Mouse (Mus musculus) limb, embryonic 12.5 days (tissue): ENCODE results near the gene Gm13283. TPM values are rescaled to one million over a fixed set of nuclear protein-coding genes. Genes with fewer than 3 reads are reported as not detected.
"Not testable (repeated sequence)": the region's sequence is repeated elsewhere in the genome, so short reads cannot be mapped to it uniquely, and the experiment has no call there.

ENCODE experiments used
- ATAC-seq: fragments of 200-750 bp; cut with Nextera tagmentation; 2 replicates; pipeline ENCODE4 v1.8.0; 2017; ENCODE audit warnings: low read depth, moderate TSS enrichment; ENCODE audit not compliant: insufficient number of reproducible peaks, insufficient read depth, low FRiP score, low TSS enrichment
- H3K27ac ChIP-seq: fragments of 300-500 bp; sonication (generic); 2 replicates; pipeline ENCODE4 v1.5.1; 2016; ENCODE audit warnings: mild to moderate bottlenecking, moderate library complexity
- H3K27me3 ChIP-seq: fragments of 300-500 bp; sonication (generic); 2 replicates; pipeline ENCODE4 v1.6.1; 2016; ENCODE audit warnings: mild to moderate bottlenecking, moderate library complexity
- H3K36me3 ChIP-seq: fragments of 300-500 bp; sonication (generic); 2 replicates; pipeline ENCODE4 v1.6.1; 2016; ENCODE audit warnings: mild to moderate bottlenecking, moderate library complexity
- H3K4me1 ChIP-seq: fragments of 300-500 bp; sonication (generic); replicated peaks from 2 replicates; pipeline ENCODE4 v1.6.1; 2016
- H3K4me2 ChIP-seq: fragments of 300-500 bp; sonication (generic); 2 replicates; pipeline ENCODE4 v1.6.1; 2016; ENCODE audit warnings: mild to moderate bottlenecking, moderate library complexity
- H3K4me3 ChIP-seq: fragments of 300-500 bp; sonication (generic); replicated peaks from 2 replicates; pipeline ENCODE4 v1.5.1; 2016; ENCODE audit warnings: mild to moderate bottlenecking
- H3K9ac ChIP-seq: fragments of 300-500 bp; sonication (generic); replicated peaks from 2 replicates; pipeline ENCODE4 v1.6.1; 2016; ENCODE audit warnings: mild to moderate bottlenecking, moderate library complexity
- H3K9me3 ChIP-seq: fragments of 300-500 bp; sonication (generic); 2 replicates; pipeline ENCODE4 v1.6.1; 2016; ENCODE audit warnings: mild to moderate bottlenecking, moderate library complexity
- WGBS: fragments of 180-500 bp; shearing (Covaris S2); methylation state at CpG from one replicate; pipeline ENCODE4 v1.1.7; 2016; 5-methylcytosine and 5-hydroxymethylcytosine counted together
- polyA plus RNA-seq: library from polyadenylated mRNA; unstranded; fragments of >200 nt; fragmentation: Nextera tagmentation; extraction: Ambion mirVana; gene quantifications from 2 replicates; pipeline ENCODE4 v1.2.1, GENCODE M21; 2016

Gene Gm13283
- polyA plus RNA-seq, 1 experiment from 2014 or later: 0.41 TPM

DNA sequence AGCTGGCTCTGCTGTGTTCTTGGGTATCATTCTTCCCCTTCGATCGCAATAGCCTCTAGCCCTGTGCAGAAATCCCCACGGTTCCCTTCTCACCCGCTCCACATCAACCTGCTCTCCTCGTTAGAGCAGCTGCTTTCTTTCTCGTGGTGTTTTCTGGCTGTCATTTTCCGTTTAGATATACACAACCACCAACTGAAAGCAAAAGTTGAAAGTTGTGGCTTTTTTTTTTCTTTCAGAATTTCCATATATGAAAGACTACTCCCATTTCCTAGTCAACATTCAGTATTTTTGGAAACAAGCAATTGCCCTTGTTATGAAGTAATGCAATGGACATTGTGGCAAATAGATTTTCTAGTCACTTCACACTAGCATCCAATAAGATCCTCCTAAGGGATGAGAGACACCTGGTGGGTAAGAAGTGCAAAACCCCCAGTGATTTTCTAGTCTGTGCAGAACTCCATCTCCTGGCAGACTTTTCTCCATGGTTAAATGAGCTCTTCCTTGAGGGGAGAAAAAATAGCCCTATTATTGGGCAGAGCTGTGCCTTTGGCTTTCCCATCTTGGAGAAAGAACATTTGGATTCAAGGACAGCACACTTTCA is 17.0 kb upstream of the Gm13283 start:
- Histone ChIP-seq H3K4me3 (no peak overlapping the region), H3K27me3 (peaks cover 4% of the 10 kb centered on the region; the same call in 1 of the 2 replicates), H3K9me3 (no peaks in the 10 kb centered on the region), H3K36me3 (no peaks in the 10 kb centered on the region), H3K4me1 (peaks cover 15% of the 10 kb centered on the region), H3K9ac (no peak overlapping the region; the same call in 1 of the 2 replicates), H3K27ac (no peak overlapping the region), H3K4me2 (no peak overlapping the region)
- WGBS: 75% methylated on average over 7 of the region's 7 CpGs
- ATAC-seq: no peak

DNA sequence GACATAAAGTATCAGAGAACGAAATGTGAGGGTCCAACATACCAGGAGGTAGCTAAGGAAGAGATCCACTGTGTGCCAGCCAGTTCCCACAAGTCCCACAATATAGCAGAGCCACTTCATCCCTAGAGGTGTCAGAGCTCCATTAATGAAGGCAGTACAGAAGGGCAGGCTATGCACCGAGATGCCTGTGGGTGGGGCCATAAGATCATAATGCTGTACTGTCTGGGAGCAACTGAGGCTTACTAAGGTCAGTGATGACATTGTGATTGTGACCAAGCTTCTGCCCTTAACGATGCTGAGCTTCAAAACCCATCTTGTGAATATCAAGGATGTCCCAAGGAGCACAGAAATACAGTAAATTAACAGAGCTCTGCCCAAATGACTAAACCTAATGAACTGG is 15.7 kb upstream of the Gm13283 start:
- H3K27ac ChIP-seq: no peak overlapping the region
- no peak for ATAC-seq
- 70% methylated on average over 3 of the region's 3 CpGs for WGBS

DNA sequence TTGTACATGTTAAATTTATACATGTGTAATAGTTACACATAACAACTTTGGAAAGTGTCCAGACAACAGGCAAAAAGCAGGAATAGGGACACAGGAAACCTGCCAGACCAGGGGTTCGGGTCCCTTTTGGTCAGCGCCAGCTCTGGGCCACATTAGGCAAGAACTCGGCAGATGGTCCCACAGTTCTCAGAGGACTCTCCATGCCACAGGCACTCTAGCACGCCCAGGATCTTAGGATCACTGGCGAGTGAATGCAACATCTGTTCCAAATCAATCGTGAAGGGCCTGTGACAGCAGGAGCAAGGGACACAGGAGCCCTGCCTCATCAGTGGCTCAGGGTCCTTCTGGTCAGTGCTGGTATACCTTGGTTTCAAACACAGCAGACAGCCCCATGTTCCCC is 10.0 kb upstream of the Gm13283 start:
- no peak for ATAC-seq
- WGBS: 25% methylated on average over 6 of the region's 6 CpGs

More for the DNA sequence above, 15.7 kb upstream of the Gm13283 start:
- no peaks in the 10 kb centered on the region for H3K9me3 ChIP-seq
- H3K36me3 ChIP-seq: no peaks in the 10 kb centered on the region
- no peak overlapping the region for H3K4me3 ChIP-seq
- no peak overlapping the region for H3K9ac ChIP-seq
- no peak overlapping the region for H3K4me2 ChIP-seq
- peaks cover 7% of the 10 kb centered on the region for H3K27me3 ChIP-seq
- peaks cover 17% of the 10 kb centered on the region for H3K4me1 ChIP-seq

DNA sequence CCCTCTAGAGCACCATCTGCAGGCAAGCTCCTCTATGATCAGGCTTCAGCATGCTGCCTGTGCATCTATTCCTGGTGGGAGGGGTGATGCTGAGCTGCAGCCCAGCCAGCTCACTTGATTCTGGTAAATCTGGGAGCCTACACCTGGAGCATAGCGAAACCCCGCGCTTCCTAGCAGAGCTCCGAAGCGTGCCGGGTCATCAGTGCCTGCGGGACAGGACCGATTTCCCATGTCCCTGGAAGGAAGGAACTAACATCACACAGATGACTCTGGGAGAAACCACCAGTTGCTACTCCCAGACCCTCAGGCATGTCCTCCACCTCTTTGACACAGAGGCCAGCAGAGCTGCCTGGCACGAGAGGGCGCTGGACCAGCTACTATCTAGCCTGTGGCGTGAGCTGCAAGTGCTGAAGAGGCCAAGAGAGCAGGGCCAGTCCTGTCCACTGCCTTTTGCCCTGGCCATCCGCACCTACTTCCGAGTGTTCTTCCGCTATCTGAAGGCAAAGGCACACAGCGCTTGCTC is 5.0 kb upstream of the Gm13283 start, which contains the start of gene Gm13271:
Gm13271 (plus strand) TSS at position 51 of the 523 bp plus-strand sequence.
- not testable (repeated sequence) for H3K36me3 ChIP-seq, H3K27ac ChIP-seq, ATAC-seq, H3K4me1 ChIP-seq, H3K4me3 ChIP-seq, H3K9me3 ChIP-seq, H3K27me3 ChIP-seq, H3K9ac ChIP-seq, H3K4me2 ChIP-seq
- 79% methylated on average over 15 of the region's 15 CpGs for WGBS

More for the DNA sequence above, 10.0 kb upstream of the Gm13283 start:
- Histone ChIP-seq H3K4me1 (peaks cover 17% of the 10 kb centered on the region), H3K4me3 (no peak overlapping the region), H3K9ac (no peak overlapping the region), H3K27me3 (peaks cover 5% of the 10 kb centered on the region), H3K27ac (no peak overlapping the region), H3K9me3 (no peaks in the 10 kb centered on the region), H3K36me3 (no peaks in the 10 kb centered on the region), H3K4me2 (no peak overlapping the region)

DNA sequence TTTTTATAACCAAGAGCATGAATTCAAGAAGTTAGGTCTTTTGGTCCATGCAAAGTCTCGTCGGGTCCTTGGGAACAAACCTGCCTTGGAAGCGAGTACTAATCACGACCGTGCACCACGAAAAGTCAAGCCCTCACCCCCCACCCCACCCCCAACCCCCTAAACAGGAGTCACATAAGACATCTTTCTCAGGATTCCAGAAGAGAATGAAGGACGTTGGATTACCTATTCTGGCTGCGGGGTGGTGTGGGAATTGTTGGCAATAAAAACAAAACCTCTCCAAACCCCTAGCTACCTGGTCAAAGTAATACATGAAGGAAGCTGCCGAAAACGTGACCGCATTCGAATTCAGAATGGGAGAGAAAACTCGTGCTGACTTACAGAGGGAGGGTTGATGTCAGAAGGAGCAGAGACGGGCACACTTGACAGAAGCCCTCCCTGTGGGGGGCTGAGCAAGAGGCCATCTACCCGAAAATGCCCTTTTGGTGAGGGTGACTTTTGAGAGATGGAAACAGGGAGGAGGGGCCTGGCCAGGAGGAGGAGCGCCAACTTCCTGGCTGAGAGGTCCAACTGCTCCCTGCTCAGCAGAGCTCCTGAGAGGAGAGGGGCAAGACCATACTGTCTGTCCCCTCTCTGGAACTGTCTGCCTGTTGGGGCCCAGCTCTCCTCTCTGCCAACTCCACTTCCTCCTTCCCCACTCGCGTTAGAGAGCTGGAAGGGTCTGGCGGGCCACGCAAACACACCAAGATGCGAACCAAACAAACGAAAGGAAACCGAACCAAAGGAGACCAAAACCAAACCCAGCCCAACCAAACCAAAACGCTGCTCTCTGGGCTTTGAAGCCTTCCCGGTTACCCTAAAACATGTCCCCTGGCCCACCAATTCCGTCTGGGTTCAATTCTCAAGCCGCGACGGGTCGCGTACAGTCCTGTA is 3.1 kb upstream of the Gm13283 start:
- H3K36me3 ChIP-seq, H3K27me3 ChIP-seq, ATAC-seq, H3K9me3 ChIP-seq, H3K4me1 ChIP-seq: not testable (repeated sequence)
- H3K4me2 ChIP-seq: peak overlapping the region; percentile 70
- peak overlapping the region; percentile 96 for H3K27ac ChIP-seq
- WGBS: 11% methylated on average over 29 of the region's 31 CpGs
- peak overlapping the region; percentile 59 for H3K9ac ChIP-seq
- peak overlapping the region; percentile 52 for H3K4me3 ChIP-seq

DNA sequence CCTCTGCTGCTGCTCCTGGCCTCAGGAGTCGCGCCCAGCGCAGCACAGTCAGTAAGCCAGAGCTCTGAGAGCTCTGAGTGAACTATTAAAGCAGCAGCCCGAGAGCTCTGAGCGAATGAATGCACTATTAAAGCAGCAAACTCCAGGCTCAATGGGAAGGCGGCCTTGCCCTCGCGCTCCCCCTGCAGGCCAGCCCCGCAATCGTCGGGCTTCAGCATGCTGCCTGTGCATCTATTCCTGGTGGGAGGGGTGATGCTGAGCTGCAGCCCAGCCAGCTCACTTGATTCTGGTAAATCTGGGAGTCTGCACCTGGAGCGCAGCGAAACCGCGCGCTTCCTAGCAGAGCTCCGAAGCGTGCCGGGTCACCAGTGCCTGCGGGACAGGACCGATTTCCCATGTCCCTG is 2.3 kb upstream of the Gm13283 start:
- H3K36me3 ChIP-seq, H3K27me3 ChIP-seq, H3K9me3 ChIP-seq, H3K4me1 ChIP-seq: not testable (repeated sequence)
- peak overlapping the region; percentile 70 for H3K4me2 ChIP-seq
- H3K4me3 ChIP-seq: peak overlapping the region; percentile 52
- whole genome bisulfite sequencing: under 1% methylated on average over 21 of the region's 21 CpGs
- ATAC-seq: peak; percentile 100
- peak overlapping the region; percentile 59; the same call in 1 of the 2 replicates for H3K9ac ChIP-seq
- peak overlapping the region; percentile 96 for H3K27ac ChIP-seq

DNA sequence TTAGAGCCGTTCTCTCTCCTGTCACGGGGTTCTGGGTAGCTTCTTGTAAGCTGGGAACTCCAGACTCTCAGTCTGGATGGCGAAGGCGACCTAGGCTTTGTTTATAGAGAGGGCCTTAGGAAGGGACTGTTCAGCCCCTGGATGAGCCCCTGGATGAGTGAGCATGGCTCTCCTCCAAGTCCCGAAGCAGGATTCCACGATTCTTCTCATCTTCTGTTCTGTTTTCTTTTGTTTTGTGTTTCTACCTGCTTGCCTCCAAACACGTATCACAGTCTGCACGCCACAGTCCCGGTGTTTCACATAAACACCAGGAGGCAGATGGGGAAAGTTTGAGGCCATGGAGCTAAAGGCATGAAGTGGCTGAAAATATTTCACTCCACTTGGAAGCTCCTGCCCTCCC is 1.2 kb upstream of the Gm13283 start:
- ATAC-seq, H3K27me3 ChIP-seq, H3K36me3 ChIP-seq, H3K4me2 ChIP-seq, H3K4me3 ChIP-seq, H3K27ac ChIP-seq, H3K4me1 ChIP-seq, H3K9ac ChIP-seq, H3K9me3 ChIP-seq: not testable (repeated sequence)
- WGBS: 88% methylated on average over 9 of the region's 9 CpGs

DNA sequence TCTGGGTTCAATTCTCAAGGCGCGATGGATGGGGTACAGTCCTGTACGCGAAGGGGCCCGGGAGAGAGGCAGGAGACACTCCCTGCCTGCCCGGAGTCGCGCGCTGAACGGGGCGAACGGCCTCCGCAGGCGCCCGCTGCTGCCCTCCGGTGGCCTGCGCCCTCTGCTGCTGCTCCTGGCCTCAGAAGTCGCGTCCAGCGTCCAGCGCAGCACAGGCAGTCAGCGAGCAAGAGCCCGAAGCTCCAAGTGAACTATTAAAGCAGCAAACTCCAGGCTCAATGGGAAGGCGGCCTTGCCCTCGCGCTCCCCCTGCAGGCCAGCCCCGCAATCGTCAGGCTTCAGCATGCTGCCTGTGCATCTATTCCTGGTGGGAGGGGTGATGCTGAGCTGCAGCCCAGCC is 512 bp downstream of the Gm13283 start:
- H3K9ac ChIP-seq: 0 out of 2 replicates have a peak overlapping the region, but pooled peaks have one; percentile 34
- not testable (repeated sequence) for H3K27me3 ChIP-seq
- under 1% methylated on average over 23 of the region's 28 CpGs for WGBS

DNA sequence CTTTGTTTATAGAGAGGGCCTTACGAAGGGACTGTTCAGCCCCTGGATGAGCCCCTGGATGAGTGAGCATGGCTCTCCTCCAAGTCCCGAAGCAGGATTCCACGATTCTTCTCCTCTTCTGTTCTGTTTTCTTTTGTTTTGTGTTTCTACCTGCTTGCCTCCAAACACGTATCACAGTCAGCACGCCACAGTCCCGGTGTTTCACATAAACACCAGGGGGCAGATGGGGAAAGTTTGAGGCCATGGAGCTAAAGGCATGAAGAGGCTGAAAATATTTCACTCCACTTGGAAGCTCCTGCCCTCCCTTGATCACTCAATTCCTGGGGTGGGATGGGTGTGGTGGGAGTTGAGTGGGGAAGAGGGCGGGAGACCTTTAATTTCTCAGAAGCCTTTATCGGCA is 1.9 kb downstream of the Gm13283 start:
- not testable (repeated sequence) for H3K27ac ChIP-seq, H3K36me3 ChIP-seq, H3K9me3 ChIP-seq, H3K4me2 ChIP-seq, ATAC-seq, H3K27me3 ChIP-seq, H3K9ac ChIP-seq, H3K4me3 ChIP-seq, H3K4me1 ChIP-seq
- WGBS: 68% methylated on average over 6 of the region's 8 CpGs

More for the DNA sequence above, 512 bp downstream of the Gm13283 start:
- H3K4me2 ChIP-seq: peak overlapping the region; percentile 50
- H3K27ac ChIP-seq: peak overlapping the region; percentile 72; the same call in 1 of the 2 replicates
- peak overlapping the region; percentile 34 for H3K4me3 ChIP-seq
- not testable (repeated sequence) for H3K9me3 ChIP-seq, H3K36me3 ChIP-seq, H3K4me1 ChIP-seq, ATAC-seq

DNA sequence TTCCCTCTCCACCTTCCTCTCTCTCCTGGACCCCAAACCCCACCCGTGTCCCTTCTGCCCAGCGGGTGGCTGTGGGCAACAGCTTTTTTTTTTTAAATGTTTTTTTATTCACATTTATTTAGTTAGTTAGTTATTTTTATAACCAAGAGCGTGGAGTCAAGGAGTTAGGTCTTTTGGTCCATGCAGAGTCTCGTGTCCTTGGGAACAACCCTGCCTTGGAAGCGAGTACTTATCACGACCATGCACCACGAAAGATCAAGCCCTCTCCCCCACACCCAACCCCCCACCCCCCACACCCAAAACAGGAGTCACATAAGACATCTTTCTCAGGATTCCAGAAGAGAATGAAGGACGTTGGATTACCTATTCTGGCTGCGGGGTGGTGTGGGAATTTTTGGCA is 2.4 kb downstream of the Gm13283 start:
- H3K9ac ChIP-seq, H3K36me3 ChIP-seq, H3K27ac ChIP-seq, H3K4me3 ChIP-seq, H3K9me3 ChIP-seq, H3K27me3 ChIP-seq, ATAC-seq, H3K4me1 ChIP-seq: not testable (repeated sequence)
- 0 out of 2 replicates have a peak overlapping the region, but pooled peaks have one; percentile 45 for H3K4me2 ChIP-seq
- 55% methylated on average over 9 of the region's 9 CpGs for WGBS

DNA sequence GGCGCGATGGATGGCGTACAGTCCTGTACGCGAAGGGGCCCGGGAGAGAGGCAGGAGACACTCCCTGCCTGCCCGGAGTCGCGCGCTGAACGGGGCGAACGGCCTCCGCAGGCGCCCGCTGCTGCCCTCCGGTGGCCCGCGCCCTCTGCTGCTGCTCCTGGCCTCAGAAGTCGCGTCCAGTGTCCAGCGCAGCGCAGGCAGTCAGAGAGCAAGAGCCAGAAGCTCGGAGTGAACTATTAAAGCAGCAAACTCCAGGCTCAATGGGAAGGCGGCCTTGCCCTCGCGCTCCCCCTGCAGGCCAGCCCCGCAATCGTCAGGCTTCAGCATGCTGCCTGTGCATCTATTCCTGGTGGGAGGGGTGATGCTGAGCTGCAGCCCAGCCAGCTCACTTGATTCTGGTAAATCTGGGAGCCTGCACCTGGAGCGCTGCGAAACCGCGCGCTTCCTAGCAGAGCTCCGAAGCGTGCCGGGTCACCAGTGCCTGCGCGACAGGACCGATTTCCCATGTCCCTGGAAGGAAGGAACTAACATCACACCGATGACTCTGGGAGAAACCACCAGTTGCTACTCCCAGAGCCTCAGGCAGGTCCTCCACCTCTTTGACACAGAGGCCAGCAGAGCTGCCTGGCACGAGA is 3.6 kb downstream of the Gm13283 start:
- not testable (repeated sequence) for ATAC-seq, H3K4me1 ChIP-seq, H3K9ac ChIP-seq, H3K9me3 ChIP-seq, H3K36me3 ChIP-seq, H3K27me3 ChIP-seq
- WGBS: 3% methylated on average over 26 of the region's 42 CpGs
- H3K4me2 ChIP-seq: peak overlapping the region; percentile 52
- H3K27ac ChIP-seq: 0 out of 2 replicates have a peak overlapping the region, but pooled peaks have one; percentile 74
- H3K4me3 ChIP-seq: peak overlapping the region; percentile 34
